Mouse (Mus musculus): ENCODE data around the gene Mns1. TPM values are rescaled to one million over a fixed set of nuclear protein-coding genes. Genes with fewer than 3 reads are reported as not detected.

Gene Mns1
- polyA plus RNA-seq, 1 experiment, result not detected

DNA sequence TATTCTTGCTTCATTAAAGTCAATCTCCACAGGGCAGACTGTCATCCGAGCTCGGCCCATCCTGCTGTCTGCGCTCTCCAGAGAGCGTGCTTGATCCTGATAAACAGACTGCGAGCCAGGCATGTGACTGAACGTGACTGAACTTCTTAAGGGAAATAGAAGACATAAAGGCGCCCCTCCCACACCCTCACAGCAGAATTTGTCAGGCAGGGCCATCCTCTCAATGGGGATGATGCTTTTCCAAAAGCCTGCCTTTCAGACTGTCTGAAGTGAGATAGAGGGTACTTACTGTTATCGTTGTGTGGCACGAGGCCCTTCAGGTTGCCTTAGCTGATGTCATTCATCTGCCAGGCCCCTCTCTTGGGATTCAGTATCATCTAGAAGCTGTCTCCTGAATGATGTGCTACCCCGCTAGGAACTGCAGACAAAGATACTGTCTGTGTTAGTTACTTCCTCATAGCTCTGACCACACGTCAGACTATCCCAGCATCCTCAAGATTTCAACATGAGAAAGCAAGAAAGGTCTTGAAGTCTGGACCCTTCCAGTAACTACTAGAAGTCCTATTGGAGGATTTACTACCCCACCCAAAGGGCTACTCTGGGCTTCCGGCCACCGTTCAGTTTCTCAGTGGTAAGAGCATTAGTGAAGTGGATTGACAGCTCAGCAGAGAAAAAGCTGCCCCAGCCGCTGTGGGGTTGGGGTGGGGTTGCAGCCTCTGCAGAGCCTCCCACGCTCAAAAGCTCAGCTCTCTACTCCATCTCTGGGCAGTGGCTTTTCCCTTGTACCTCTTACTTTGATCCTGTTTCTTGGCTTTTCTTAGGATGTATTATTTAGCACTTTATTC lies 28.2 kb upstream of the Mns1 start:
- Histone ChIP-seq H3K27ac (replicated peaks; ENCODE audit: low read depth, low read length) (no peak overlapping the region), H3K4me3 (ENCODE audit: insufficient read depth, low read depth, low read length) (no peak overlapping the region), H3K4me1 (ENCODE audit: control insufficient read depth, insufficient read depth, insufficient read length, low read length) (no peaks in the 10 kb centered on the region)

DNA sequence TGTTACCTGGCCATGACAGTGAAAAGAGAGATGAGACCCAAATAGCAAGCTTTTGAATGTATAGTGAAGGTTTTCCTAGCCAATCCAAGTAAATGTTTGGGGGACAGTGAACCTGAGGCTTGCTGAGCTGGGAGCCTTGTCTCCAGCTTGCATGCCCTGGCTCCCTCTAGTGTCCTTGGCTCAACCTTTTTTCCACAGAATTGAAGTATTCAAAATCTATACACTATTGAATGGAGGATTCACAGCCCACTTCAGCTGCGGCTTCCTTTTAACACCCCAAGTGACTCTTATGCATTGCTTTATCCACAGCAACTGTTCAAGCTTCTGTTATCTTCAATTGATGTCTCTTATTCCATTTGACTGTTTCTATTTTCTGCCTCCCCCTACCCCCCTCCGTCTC lies 26.1 kb upstream of the Mns1 start:
- H3K4me3 ChIP-seq (ENCODE audit: insufficient read depth, low read depth, low read length), result no peak overlapping the region
- no peaks in the 10 kb centered on the region for H3K4me1 ChIP-seq (ENCODE audit: control insufficient read depth, insufficient read depth, insufficient read length, low read length)
- no peak overlapping the region for H3K27ac ChIP-seq (replicated peaks; ENCODE audit: low read depth, low read length)

DNA sequence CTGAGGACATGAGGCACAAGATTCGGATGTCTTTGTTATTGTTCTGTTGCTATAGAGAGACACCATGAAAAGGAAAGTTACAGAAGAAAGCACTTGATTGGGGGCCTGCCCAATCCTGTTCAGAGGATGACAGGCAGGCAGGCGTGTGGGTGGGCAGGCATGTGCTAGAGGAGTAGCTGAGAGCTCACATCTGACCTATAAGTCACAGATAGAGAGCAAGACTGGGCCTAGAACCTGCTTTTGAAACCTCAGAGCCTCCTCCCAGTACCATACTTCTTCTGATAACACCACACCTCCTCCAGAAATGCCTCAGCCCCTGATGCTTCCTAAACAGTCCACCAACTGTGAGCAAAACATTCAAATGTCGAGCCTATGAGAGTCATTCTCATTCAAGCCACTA lies 19.4 kb upstream of the Mns1 start:
- H3K4me3 ChIP-seq (ENCODE audit: insufficient read depth, low read depth, low read length), result no peak overlapping the region

DNA sequence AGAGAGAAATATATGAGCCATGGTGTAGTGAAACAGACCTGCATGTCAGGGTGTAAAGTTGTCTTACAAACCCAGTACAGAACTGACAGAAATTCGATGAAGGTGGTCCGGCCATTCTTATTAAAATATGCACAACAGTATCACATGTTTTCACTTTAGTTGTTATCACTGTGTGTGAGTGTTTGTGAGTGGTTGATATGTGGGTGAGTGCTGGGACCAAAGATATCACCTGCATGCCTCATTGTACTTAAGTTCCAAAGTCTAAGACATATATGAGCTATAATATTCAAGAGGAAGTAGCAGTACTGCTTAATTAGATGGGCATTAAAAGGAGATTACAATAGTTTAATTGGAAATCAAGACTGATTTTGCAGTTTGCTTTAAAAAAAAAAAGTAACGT lies 17.3 kb upstream of the Mns1 start:
- H3K27ac ChIP-seq (replicated peaks; ENCODE audit: low read depth, low read length), result no peak overlapping the region
- peaks cover 10% of the 10 kb centered on the region for H3K4me1 ChIP-seq (ENCODE audit: control insufficient read depth, insufficient read depth, insufficient read length, low read length)
- no peak overlapping the region for H3K4me3 ChIP-seq (ENCODE audit: insufficient read depth, low read depth, low read length)

More for the DNA sequence above, 19.4 kb upstream of the Mns1 start:
- Histone ChIP-seq H3K4me1 (ENCODE audit: control insufficient read depth, insufficient read depth, insufficient read length, low read length) (peaks cover 10% of the 10 kb centered on the region), H3K27ac (replicated peaks; ENCODE audit: low read depth, low read length) (no peak overlapping the region)

DNA sequence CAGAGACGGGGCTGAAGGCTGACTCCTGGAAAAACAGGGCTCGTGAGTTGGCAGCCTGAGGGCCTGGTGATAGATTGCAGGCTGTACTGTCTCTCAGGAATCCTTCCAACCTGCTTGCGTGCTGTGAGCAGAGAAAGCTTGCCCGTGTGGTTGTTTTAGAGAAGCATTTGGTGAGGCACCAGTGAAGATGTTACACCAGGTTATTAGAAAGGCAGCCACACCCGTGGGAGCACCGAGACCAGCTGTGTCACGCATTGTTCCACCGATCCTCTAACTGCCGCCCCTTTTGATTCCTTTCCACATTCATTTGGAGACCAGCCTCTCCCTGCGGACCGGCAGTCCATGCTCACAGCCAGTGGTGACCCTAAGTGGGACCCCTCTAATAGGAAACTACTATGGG lies 15.5 kb upstream of the Mns1 start:
- Histone ChIP-seq H3K4me3 (ENCODE audit: insufficient read depth, low read depth, low read length) (peak overlapping the region; percentile 1; the same call in 1 of the 2 replicates), H3K27ac (replicated peaks; ENCODE audit: low read depth, low read length) (no peak overlapping the region), H3K4me1 (ENCODE audit: control insufficient read depth, insufficient read depth, insufficient read length, low read length) (peaks cover 11% of the 10 kb centered on the region)

DNA sequence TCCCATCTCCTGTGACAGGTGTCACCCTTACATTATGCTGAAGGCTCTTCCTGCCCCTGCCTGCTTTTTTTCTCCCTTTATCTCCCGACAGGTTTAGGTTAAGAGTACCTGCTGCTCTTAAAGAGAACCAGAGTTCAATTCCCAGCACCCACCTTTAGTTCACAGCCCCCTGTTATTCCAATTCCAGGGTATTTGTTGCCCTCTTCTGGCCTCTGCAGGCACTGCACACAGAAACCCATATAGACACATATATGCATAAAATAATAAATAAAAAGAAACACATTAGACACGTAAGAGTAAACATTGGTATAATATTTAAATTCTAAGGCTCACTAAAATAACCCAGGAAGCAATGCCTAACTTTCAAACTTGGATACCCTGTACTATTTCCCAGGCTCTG lies 15.1 kb upstream of the Mns1 start:
- Histone ChIP-seq H3K4me1 (ENCODE audit: control insufficient read depth, insufficient read depth, insufficient read length, low read length) (peaks cover 11% of the 10 kb centered on the region), H3K27ac (replicated peaks; ENCODE audit: low read depth, low read length) (no peak overlapping the region), H3K4me3 (ENCODE audit: insufficient read depth, low read depth, low read length) (no peak overlapping the region)

DNA sequence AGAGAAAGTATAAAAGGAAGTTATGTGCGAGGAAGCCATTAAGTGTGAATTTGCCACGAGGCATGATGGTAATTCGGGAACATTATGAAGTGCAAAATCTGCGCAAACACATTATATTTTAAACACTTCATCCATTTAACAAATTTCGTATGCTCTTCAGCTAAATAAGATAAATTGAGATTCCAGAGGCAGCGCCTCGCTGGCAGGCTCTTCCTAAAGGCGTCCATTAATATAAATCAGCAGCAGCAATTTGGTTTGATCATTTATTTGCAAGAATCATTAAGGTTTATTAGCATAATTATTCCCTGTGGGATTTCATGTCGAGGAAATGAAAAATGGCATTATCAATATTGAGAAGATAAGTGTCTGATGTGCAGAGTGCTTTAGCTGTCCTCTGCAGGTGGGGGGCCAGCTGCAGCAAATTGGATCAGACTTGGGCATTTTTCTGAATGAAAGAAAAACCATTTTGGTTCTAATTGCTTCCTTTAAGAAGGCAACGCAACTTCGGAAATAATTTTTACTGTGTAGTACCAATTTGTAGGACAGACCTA lies 12.4 kb upstream of the Mns1 start:
- H3K4me1 ChIP-seq (ENCODE audit: control insufficient read depth, insufficient read depth, insufficient read length, low read length), result peaks cover 11% of the 10 kb centered on the region
- no peak overlapping the region for H3K4me3 ChIP-seq (ENCODE audit: insufficient read depth, low read depth, low read length)
- H3K27ac ChIP-seq (replicated peaks; ENCODE audit: low read depth, low read length), result no peak overlapping the region

DNA sequence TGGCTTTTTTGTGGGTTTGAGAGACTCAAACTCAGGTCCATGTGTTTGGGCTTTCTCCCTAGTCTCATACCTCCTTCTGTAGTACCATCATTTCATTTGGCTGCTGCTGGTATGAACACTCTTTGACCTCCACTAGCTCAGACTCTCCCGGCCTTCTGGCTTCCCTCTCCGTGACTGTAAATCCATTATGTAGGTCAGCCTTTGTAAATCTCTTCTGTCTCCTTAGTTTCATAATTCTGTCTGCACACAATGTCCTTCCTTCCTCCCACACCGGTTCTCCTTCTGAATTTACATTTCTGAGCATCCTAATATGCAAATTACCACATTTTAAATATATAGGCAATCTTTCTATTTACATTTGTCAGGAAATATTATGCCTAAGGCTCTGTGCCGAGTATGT lies 9.9 kb upstream of the Mns1 start:
- H3K27ac ChIP-seq (replicated peaks; ENCODE audit: low read depth, low read length), result no peak overlapping the region
- peaks cover 2% of the 10 kb centered on the region; the same call in 1 of the 2 replicates for H3K4me1 ChIP-seq (ENCODE audit: control insufficient read depth, insufficient read depth, insufficient read length, low read length)
- H3K4me3 ChIP-seq (ENCODE audit: insufficient read depth, low read depth, low read length), result no peak overlapping the region

DNA sequence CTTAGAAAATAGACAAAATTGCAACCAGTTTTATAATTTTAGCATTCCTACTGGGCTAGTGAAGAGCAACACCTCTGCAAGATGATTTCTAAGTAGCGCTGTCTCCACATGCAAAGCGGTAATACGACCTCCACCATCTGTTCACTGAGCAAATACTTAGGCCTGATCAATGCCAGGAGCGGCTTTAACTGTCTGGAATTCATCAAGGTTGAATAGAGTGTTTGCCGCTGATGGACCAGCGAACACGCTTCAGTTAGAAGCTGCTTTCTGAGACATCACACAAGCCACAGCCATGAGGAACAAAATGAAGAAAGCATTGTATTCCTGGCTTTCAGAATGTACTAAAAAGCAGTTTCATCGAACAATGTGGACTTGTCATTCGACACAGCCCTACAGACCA lies 2.9 kb upstream of the Mns1 start:
- Histone ChIP-seq H3K27ac (replicated peaks; ENCODE audit: low read depth, low read length) (no peak overlapping the region), H3K4me1 (ENCODE audit: control insufficient read depth, insufficient read depth, insufficient read length, low read length) (no peaks in the 10 kb centered on the region), H3K4me3 (ENCODE audit: insufficient read depth, low read depth, low read length) (no peak overlapping the region)

DNA sequence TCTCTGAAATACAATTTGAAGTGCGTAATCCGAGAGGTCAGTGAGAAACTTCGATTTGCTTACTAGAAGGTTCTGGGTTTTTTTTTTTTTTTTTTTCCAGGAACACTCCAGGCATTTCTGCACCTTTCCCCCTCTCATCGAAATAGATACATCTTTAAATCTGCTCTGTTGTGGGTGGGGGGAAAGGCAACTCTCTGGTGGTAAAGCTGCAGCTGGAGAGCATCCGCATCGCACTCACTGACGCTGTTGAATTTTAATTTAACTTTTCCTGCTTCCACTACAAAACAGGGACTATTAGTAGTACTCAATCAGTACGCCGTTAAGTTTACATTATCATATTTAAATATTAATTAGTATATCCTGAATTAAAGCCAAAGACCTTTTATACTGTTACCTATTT lies 938 bp downstream of the Mns1 start:
- H3K4me1 ChIP-seq (ENCODE audit: control insufficient read depth, insufficient read depth, insufficient read length, low read length), result no peaks in the 10 kb centered on the region
- peak overlapping the region; percentile 60 for H3K4me3 ChIP-seq (ENCODE audit: insufficient read depth, low read depth, low read length)
- no peak overlapping the region for H3K27ac ChIP-seq (replicated peaks; ENCODE audit: low read depth, low read length)

DNA sequence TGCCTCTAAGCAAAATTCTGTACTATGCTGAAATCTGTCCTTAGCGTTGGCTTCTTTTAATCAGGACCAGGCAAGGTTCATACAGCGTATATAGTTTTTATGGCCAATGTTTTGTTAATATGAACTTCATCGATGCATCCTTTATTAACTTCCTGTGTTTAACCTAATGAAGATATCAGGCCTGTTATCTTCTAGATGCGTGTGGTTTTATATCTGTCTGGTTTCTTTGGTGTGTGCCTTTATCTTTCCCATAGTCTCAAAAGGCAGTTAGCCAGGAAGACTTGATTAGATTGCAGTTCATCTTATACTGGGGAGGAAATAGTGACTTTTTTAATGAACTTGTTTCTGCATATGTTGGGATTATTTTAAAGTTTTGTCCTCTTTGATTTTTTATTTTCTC lies 2.5 kb downstream of the Mns1 start:
- no peaks in the 10 kb centered on the region for H3K4me1 ChIP-seq (ENCODE audit: control insufficient read depth, insufficient read depth, insufficient read length, low read length)
- H3K27ac ChIP-seq (replicated peaks; ENCODE audit: low read depth, low read length), result no peak overlapping the region
- no peak overlapping the region for H3K4me3 ChIP-seq (ENCODE audit: insufficient read depth, low read depth, low read length)

DNA sequence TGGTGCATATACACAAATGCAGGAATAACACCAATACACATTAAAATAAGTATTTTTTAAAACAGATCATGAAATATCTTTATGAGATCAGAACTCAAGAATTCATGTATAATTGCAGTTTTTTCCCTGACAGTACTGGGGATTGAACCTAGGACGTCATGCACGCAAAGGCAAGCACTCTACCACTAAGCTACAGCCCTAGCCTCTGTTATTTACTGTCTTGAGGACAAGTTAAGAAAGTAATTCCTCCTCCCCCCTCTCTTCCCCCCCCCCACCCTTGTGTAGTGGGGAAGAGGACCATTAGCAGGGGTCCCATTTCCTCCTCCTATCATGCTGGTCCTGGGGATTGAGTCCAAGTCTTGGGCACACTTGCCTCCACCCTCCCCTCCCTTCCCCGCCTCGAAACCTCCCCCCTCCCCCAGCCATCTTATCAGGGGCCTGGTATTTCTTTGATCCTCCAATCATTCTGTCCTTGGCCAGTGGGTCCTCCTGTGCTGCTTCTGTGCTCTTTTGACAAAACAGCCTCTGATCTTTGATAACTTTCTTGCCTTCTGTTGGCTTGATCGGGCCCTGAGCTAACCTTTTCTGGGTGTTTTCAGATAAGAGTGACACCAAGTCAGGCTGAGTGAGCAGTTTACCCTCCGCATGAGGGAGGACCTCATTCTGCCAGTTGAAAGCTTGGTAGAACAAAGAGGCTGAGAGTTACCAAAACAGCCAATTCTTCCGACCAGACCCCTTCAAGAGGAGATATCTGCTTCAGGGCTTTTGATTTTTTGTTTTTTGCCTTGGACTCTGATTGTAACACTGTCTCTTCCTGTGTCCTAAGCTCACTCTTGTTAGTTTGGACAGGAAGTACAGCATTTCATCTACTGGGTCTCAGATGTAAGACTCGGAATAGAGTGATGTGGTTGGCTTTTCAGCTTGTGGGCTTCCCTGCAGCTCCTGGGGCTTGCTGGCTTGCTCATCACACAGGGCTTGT lies 3.4 kb downstream of the Mns1 start:
- no peak overlapping the region for H3K4me3 ChIP-seq (ENCODE audit: insufficient read depth, low read depth, low read length)
- no peaks in the 10 kb centered on the region for H3K4me1 ChIP-seq (ENCODE audit: control insufficient read depth, insufficient read depth, insufficient read length, low read length)
- H3K27ac ChIP-seq (replicated peaks; ENCODE audit: low read depth, low read length), result no peak overlapping the region

DNA sequence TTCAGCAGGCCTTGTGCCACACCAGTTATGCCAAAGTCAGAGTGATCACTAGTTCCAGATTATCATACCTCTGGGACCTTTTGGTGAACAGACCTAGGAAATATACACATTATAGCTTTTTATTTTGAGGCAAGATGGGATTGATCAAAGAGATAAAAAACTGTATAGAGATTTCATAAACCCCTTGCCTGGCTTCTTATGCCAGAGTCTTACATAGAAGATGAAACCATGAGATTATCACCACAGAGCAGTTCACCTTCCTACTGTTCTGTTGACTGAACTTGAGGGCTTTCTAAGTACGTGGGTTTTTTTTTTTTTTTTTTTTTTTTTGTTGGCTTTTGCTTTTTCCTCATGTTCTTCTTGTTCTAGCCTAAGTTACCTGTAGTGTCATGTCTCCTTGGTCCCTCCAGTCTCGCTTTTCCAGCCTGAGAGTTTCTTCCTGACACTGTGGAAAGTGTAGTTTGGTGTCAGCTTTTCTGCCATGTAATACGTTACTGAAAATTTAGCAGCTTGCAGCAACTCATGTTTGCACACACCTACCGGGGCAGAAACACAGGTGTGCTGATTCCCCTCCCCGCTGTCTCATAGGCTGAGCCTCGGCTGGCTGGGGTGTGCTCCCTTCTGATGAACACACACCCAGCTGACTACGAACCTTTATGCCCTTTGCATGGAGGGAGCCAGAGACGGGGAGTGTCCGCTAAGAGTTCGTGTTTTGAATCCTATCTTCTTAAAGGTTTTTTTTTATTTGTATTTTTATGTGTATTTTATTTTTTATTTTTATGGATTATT lies 4.3 kb downstream of the Mns1 start:
- Histone ChIP-seq H3K27ac (replicated peaks; ENCODE audit: low read depth, low read length) (no peak overlapping the region), H3K4me1 (ENCODE audit: control insufficient read depth, insufficient read depth, insufficient read length, low read length) (no peaks in the 10 kb centered on the region), H3K4me3 (ENCODE audit: insufficient read depth, low read depth, low read length) (no peak overlapping the region)

DNA sequence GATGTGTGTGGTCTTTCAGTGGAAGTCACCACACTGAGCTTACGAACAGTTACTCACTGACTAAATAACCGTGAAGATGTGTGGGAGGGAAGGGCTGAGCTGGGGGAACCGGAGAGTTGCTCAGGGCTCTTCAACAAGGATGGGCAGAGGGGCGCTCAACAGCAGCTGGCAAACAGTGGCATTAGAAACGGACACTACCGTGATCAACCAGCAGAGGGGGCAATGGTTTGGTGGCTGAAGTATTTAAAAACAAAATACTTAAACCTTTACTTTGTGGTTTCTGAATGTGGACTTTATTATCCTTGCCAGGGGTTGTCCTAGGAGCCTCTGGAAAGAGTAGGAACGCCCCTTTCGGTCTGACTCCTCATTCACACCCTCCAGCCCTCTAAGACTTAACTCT lies 10.2 kb downstream of the Mns1 start:
- H3K27ac ChIP-seq (replicated peaks; ENCODE audit: low read depth, low read length), result no peak overlapping the region
- H3K4me1 ChIP-seq (ENCODE audit: control insufficient read depth, insufficient read depth, insufficient read length, low read length), result 0 out of 2 replicates have a peak, but pooled peaks cover 3% of the 10 kb centered on the region
- H3K4me3 ChIP-seq (ENCODE audit: insufficient read depth, low read depth, low read length), result no peak overlapping the region
